Mouse (Mus musculus) myocyte (in vitro differentiated cells): ENCODE results near the gene P4ha2. TPM values are rescaled to one million over a fixed set of nuclear protein-coding genes. Genes with fewer than 3 reads are reported as not detected.

Experiments used
- H3K27me3 ChIP-seq: one replicate; pipeline ENCODE4 v1.6.1; 2011; ENCODE audit not compliant: control insufficient read depth, insufficient read depth, insufficient read length
- H3K36me3 ChIP-seq: one replicate; pipeline ENCODE4 v1.6.1; 2011; ENCODE audit not compliant: control insufficient read depth, insufficient read depth
- H3K4me2 ChIP-seq: one replicate; pipeline ENCODE4 v1.6.1; 2011; ENCODE audit warnings: low read depth, control low read depth
- H3K4me3 ChIP-seq: one replicate; pipeline ENCODE4 v1.5.1; 2011; ENCODE audit warnings: mild to moderate bottlenecking, control low read depth, moderate library complexity
- H3K79me2 ChIP-seq: one replicate; pipeline ENCODE4 v1.6.1; 2011; ENCODE audit not compliant: control insufficient read depth, insufficient read depth
- H3ac ChIP-seq: one replicate; pipeline ENCODE4 v1.6.1; 2011; ENCODE audit not compliant: control insufficient read depth, insufficient read length
- CEBPB ChIP-seq: IDR thresholded peaks from 2 replicates; pipeline ENCODE4 v1.6.1; 2011; ENCODE audit warnings: mild to moderate bottlenecking, moderate library complexity; ENCODE audit not compliant: poor library complexity, insufficient read depth, severe bottlenecking
- E2F4 ChIP-seq: IDR thresholded peaks from one replicate; pipeline ENCODE4 v1.6.1; 2011; ENCODE audit warnings: mild to moderate bottlenecking, control low read depth, moderate library complexity; ENCODE audit not compliant: insufficient read depth
- MAX ChIP-seq: IDR thresholded peaks from one replicate; pipeline ENCODE4 v1.6.1; 2011; ENCODE audit warnings: low read depth, mild to moderate bottlenecking, control low read depth
- MYOD1 ChIP-seq, 3 experiments: IDR thresholded peaks; one replicate each; pipeline ENCODE4 v1.6.1; 2011; ENCODE audit warnings: control low read depth in 2 of 3, low read depth in 2 of 3, mild to moderate bottlenecking in 2 of 3, moderate library complexity in 1 of 3; ENCODE audit not compliant: insufficient read length in 2 of 3, control insufficient read depth in 1 of 3
- MYOG ChIP-seq, 3 experiments: IDR thresholded peaks; one replicate each; pipeline ENCODE4 v1.6.1; 2011; ENCODE audit warnings: control low read depth in 2 of 3, low read depth in 2 of 3, mild to moderate bottlenecking in 2 of 3; ENCODE audit not compliant: insufficient read length in 2 of 3, control insufficient read depth in 1 of 3, insufficient read depth in 1 of 3
- POLR2A ChIP-seq: IDR thresholded peaks from one replicate; pipeline ENCODE4 v1.6.1; 2011; ENCODE audit warnings: low read depth, mild to moderate bottlenecking, control low read depth, moderate library complexity; ENCODE audit not compliant: insufficient read length
- POLR2AphosphoS2 ChIP-seq: IDR thresholded peaks from one replicate; pipeline ENCODE4 v1.6.1; 2011; ENCODE audit warnings: low read depth, control low read depth; ENCODE audit not compliant: insufficient read length
- REST ChIP-seq: IDR thresholded peaks from one replicate; pipeline ENCODE4 v1.6.1; 2011; ENCODE audit warnings: mild to moderate bottlenecking, control low read depth, moderate library complexity; ENCODE audit not compliant: insufficient read depth, insufficient read length
- SRF ChIP-seq: IDR thresholded peaks from one replicate; pipeline ENCODE4 v1.6.1; 2011; ENCODE audit warnings: low read depth; ENCODE audit not compliant: control insufficient read depth, insufficient read length
- TCF12 ChIP-seq: IDR thresholded peaks from one replicate; pipeline ENCODE4 v1.6.1; 2011; ENCODE audit warnings: mild to moderate bottlenecking, control low read depth; ENCODE audit not compliant: poor library complexity, insufficient read depth, severe bottlenecking
- TCF3 ChIP-seq: IDR thresholded peaks from one replicate; pipeline ENCODE4 v1.6.1; 2011; ENCODE audit warnings: low read depth, control low read depth; ENCODE audit not compliant: insufficient read length
- USF1 ChIP-seq: IDR thresholded peaks from one replicate; pipeline ENCODE4 v1.6.1; 2011; ENCODE audit warnings: low read depth, mild to moderate bottlenecking, control low read depth, moderate library complexity
- polyA plus RNA-seq: library from polyadenylated mRNA; unstranded; fragments of >200 nt; fragmentation: generic; extraction: Trizol; gene quantifications from one replicate; pipeline ENCODE4 v1.2.1, GENCODE M21; 2012; ENCODE audit warnings: missing spikeins

Gene P4ha2
- polyA plus RNA-seq, 1 experiment: 89.0 TPM

- H3K27me3 ChIP-seq: no peaks in the 10 kb centered on the region
- H3K4me2 ChIP-seq: no peak overlapping the region
- no peaks in the 10 kb centered on the region for H3K79me2 ChIP-seq
- H3K36me3 ChIP-seq: no peaks in the 10 kb centered on the region
- no peak overlapping the region for H3K4me3 ChIP-seq
- no peak overlapping the region for H3ac ChIP-seq
- TF ChIP-seq POLR2A (no peak), REST (no peak), CEBPB (no peak), MYOD1 (IDR thresholded peaks at IDR 0.05; ENCODE audit: control insufficient read depth in 1 of 3, insufficient read length in 2 of 3, low read depth in 2 of 3) (no peak), E2F4 (no peak), SRF (no peak), TCF3 (no peak), POLR2AphosphoS2 (no peak)
Observed at GRCm38 (mm10) chr11:54092188-54092587, 7.7 kb upstream of the P4ha2 start.

GRCm38 (mm10) chr11:54093000-54093399 is 6.9 kb upstream of the P4ha2 start:
- no peak for TF ChIP-seq E2F4
- no peak for TF ChIP-seq SRF
- TF ChIP-seq CEBPB: no peak
- TF ChIP-seq TCF12: no peak

DNA sequence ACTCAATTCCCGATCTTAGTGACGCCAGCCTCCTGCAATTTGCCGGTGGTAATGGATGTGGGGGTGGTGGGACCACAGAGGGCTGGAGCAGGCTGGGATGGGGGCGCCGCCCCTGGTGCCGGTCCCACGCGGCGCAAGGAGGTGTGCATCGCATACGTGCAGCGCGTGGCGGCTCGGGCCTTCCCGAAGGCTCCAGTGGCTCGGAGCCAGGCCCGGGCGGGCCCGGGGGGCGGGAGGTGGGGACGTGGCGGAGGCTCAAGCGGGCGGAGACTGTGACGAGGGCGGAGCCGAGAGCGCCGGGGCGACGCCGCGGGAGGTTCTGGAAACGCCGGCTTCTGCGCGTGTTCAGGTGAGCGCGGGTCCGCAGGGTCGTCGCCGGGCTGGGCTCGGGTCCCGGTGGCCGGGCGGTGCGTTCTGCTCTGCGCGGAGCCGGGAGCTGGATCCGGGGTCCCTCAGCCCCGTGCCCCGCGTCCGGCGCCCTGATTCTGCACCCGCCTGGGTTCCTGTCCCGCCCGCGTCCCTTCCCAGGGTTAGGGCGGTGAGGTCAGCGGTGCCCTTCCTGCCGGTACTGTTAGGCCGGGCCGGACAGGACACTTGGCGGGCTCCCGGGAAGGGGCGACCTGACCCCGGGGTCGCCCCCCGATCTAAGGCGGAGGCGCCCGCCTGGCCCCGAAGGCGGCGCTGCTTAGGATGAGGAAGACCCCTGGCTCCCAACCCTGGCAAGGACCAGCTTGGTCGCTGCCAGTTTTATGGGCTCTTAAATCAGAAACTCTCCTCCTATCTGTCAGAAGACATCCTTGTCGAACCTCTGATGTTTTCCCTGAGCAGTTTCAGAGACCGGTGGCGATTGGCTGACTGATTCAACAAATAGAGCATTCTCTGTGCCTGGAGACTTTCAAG is 1.0 kb downstream of the P4ha2 start:
- H3K4me3 ChIP-seq: peak overlapping the region; percentile 28
- peak overlapping the region; percentile 96 for H3K4me2 ChIP-seq
- H3ac ChIP-seq: peak overlapping the region; percentile 52
- TF ChIP-seq POLR2A: peak; percentile 84
- TF ChIP-seq USF1: no peak
- TF ChIP-seq POLR2AphosphoS2: peak; percentile 72
- no peaks in the 10 kb centered on the region for H3K36me3 ChIP-seq
- no peaks in the 10 kb centered on the region for H3K27me3 ChIP-seq
- no peaks in the 10 kb centered on the region for H3K79me2 ChIP-seq

More at GRCm38 (mm10) chr11:54093000-54093399, 6.9 kb upstream of the P4ha2 start:
- no peaks in the 10 kb centered on the region for H3K27me3 ChIP-seq
- no peaks in the 10 kb centered on the region for H3K36me3 ChIP-seq
- no peak overlapping the region for H3K4me3 ChIP-seq
- no peaks in the 10 kb centered on the region for H3K79me2 ChIP-seq
- no peak overlapping the region for H3K4me2 ChIP-seq
- H3ac ChIP-seq: no peak overlapping the region

DNA sequence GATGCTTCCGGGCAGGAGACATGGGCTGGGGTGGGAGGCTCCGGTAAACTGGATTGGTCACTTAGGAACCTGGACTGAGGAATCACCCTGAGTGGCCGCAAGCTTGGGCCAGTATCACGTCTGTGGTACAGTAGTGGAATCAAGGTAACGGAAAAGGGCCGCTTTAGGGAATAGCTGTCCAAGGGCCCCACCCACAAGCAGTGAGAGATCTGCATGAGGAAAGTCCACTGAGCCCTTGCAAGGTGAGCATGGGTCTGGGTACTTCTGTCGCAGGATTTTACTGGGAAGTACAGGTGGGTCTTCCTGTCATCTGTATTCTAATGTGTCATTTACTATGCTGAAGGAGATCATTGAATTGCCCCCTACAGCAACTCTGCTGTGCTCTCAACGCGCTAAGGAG is 1.8 kb downstream of the P4ha2 start:
- Histone ChIP-seq H3K4me2 (peak overlapping the region; percentile 96), H3ac (no peak overlapping the region), H3K4me3 (peak overlapping the region; percentile 28), H3K79me2 (no peaks in the 10 kb centered on the region), H3K36me3 (no peaks in the 10 kb centered on the region), H3K27me3 (no peaks in the 10 kb centered on the region)
- TF ChIP-seq MYOD1 (IDR thresholded peaks at IDR 0.05; ENCODE audit: control insufficient read depth in 1 of 3, insufficient read length in 2 of 3, low read depth in 2 of 3) (no peak), USF1 (no peak), SRF (no peak), MYOG (IDR thresholded peaks at IDR 0.05; ENCODE audit: control insufficient read depth in 1 of 3, insufficient read depth in 1 of 3, insufficient read length in 2 of 3, low read depth in 2 of 3) (no peak), E2F4 (no peak), TCF12 (no peak), POLR2A (no peak), REST (no peak), POLR2AphosphoS2 (no peak), MAX (no peak), TCF3 (no peak), CEBPB (no peak)

- peak overlapping the region; percentile 96 for H3K4me2 ChIP-seq
- H3ac ChIP-seq: no peak overlapping the region
- H3K36me3 ChIP-seq: no peaks in the 10 kb centered on the region
- H3K27me3 ChIP-seq: no peaks in the 10 kb centered on the region
- no peaks in the 10 kb centered on the region for H3K79me2 ChIP-seq
- H3K4me3 ChIP-seq: no peak overlapping the region
- no peak for TF ChIP-seq USF1
- TF ChIP-seq E2F4: no peak
- TF ChIP-seq MYOG (IDR thresholded peaks at IDR 0.05; ENCODE audit: control insufficient read depth in 1 of 3, insufficient read depth in 1 of 3, insufficient read length in 2 of 3, low read depth in 2 of 3): no peak
- no peak for TF ChIP-seq MYOD1 (IDR thresholded peaks at IDR 0.05; ENCODE audit: control insufficient read depth in 1 of 3, insufficient read length in 2 of 3, low read depth in 2 of 3)
- no peak for TF ChIP-seq TCF12
- no peak for TF ChIP-seq TCF3
- no peak for TF ChIP-seq POLR2AphosphoS2
- TF ChIP-seq REST: no peak
- no peak for TF ChIP-seq POLR2A
- TF ChIP-seq SRF: no peak
- TF ChIP-seq CEBPB: no peak
- TF ChIP-seq MAX: no peak
Observed at GRCm38 (mm10) chr11:54102706-54103449, 3.0 kb downstream of the P4ha2 start.
